Mouse (Mus musculus): ENCODE data around the gene Lrrfip2. TPM values are rescaled to one million over a fixed set of nuclear protein-coding genes. Genes with fewer than 3 reads are reported as not detected.

Gene Lrrfip2
- total RNA-seq, 2 experiments from 2014 or later: 48.8 to 58.4 TPM

DNA sequence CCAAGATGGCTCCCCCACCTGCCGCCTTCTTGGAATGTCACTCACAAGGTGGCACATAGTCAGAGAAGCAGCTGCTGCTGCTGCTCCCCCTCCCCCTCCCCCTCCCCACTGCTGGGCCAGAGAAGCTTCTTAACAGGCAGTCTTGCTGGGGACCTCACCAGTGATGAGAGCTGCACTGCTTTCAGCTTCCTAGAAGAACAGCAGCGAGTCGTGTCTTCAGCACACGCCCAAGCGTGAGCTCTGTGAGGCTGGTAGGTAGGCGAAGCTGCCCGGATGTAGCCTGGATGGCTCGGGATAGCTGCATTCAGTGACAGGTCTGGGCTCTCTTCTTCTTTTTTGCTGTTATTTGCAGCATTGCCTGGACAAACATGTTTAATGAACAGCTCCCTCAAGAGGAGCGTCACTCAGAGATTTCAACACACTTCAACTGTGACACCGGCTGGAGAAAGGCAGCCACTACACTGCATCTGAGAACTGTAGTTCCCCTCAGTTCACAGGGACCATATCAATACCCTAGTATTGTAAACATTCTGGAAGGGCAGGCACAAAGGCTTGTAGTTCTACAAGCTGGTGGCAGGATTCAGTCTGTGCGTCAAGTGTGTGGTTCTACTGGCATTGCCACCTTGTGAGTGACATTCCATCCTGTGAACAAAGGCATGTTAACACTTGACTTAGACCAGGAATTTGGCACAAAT, 38.5 kb downstream of the Lrrfip2 start:
- DNase-seq (ENCODE audit: low spot score in 2 of 2): no peak

DNA sequence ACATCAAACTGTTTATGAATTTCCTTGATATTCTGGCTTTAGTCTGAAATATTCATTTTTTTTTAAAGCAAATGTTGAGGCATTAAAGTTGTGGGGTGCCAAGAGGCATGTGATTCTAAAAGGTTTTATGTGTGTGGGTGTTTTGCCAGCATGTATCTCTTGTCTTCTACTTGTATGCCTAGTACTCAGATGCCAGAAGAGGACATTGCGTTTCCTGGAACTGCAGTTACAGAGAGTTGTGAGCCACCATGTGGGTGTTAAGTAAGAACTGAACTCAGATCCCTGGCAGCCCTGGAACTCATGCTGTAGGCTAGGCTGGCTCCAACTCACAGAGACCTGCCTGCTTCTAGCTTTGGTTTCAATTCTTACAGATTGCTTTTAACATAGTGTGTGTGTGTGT, 42.2 kb downstream of the Lrrfip2 start:
- no peak for DNase-seq (ENCODE audit: low spot score in 2 of 2)

GRCm38 (mm10) chr9:111161213-111161612, 43.8 kb downstream of the Lrrfip2 start:
- DNase-seq (ENCODE audit: low spot score in 2 of 2): no peak

- no peak for DNase-seq (ENCODE audit: low spot score in 2 of 2)
Measured at GRCm38 (mm10) chr9:111166612-111167011, 49.2 kb downstream of the Lrrfip2 start.

- no peak for DNase-seq (ENCODE audit: low spot score in 2 of 2)
Measured at GRCm38 (mm10) chr9:111170430-111170829, 53.0 kb downstream of the Lrrfip2 start.

GRCm38 (mm10) chr9:111174071-111174470, 56.7 kb downstream of the Lrrfip2 start:
- no peak for DNase-seq (ENCODE audit: low spot score in 2 of 2)

- DNase-seq (ENCODE audit: low spot score in 2 of 2): no peak
Measured at GRCm38 (mm10) chr9:111178971-111179370, 61.6 kb downstream of the Lrrfip2 start.

GRCm38 (mm10) chr9:111182176-111182575, 64.8 kb downstream of the Lrrfip2 start:
- no peak for DNase-seq (ENCODE audit: low spot score in 2 of 2)

DNA sequence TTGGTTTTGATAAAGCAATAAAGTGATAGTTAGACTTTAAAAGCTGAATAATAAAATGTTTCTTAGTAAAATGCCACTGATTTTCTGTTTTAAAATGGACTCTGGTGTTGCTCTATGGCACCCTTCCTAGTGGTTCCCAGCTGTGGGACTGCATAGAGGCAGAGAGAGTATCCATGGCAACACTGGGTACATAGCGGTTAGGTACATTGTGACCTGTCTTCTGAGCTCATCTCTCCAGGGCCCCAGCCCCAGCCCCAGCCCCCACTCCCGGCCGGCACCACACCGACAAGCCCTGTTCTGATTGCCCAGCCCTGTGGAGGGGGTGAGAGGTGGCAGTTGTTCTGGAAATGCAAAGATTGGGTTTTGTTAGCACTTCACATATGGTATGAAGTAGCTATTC, 67.5 kb downstream of the Lrrfip2 start:
- DNase-seq (ENCODE audit: low spot score in 2 of 2): no peak

DNA sequence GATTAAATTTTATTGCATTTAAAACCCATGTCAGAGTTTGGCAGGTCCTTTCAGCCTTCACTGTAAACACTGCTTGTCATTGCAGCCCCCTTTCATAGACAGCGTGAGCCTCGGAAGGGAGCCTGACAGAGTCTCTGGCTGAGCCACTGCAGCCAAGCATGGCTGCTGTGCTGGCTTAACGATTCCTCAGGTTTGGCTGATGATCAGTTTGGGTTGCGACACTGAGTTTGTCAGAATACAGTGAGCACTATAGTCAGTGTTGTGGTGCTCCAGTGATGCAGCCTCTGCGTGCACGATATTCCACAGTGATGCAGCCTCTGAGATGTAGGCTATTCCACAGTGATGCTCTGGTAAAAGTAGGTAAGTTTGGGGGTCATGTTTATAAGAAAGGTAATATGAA, 69.5 kb downstream of the Lrrfip2 start:
- DNase-seq (ENCODE audit: low spot score in 2 of 2): no peak

GRCm38 (mm10) chr9:111188731-111189130, 71.3 kb downstream of the Lrrfip2 start:
- DNase-seq (ENCODE audit: low spot score in 2 of 2): no peak

GRCm38 (mm10) chr9:111193211-111193610, 75.8 kb downstream of the Lrrfip2 start:
- DNase-seq (ENCODE audit: low spot score in 2 of 2): no peak

GRCm38 (mm10) chr9:111197116-111197515, 79.7 kb downstream of the Lrrfip2 start:
- DNase-seq (ENCODE audit: low spot score in 2 of 2): no peak

- no peak for DNase-seq (ENCODE audit: low spot score in 2 of 2)
Measured at GRCm38 (mm10) chr9:111197712-111198111, 80.3 kb downstream of the Lrrfip2 start.

- no peak for DNase-seq (ENCODE audit: low spot score in 2 of 2)
Measured at GRCm38 (mm10) chr9:111198332-111198731, 80.9 kb downstream of the Lrrfip2 start.

DNA sequence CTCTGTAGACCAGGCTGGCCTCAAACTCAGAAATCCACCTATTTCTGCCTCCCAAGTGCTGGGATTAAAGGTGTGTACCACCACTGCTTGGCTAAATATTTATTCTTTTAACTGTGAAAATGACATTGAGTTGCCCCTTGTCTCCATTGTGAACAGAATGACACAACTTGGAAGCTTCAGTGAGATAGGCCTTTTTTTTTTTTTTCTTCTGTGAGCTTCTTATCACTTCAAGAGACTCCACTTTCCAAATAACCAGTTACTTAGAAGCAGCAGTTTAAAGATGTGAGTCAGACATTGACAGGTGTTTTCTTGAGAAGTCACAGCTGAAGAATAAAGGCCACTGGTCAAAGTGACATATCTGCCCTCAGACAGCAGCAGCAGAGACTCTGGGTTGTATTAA, 82.8 kb downstream of the Lrrfip2 start:
- DNase-seq (ENCODE audit: low spot score in 2 of 2): no peak

GRCm38 (mm10) chr9:111204601-111205375, 87.4 kb downstream of the Lrrfip2 start:
- no peak for DNase-seq (ENCODE audit: low spot score in 2 of 2)

DNA sequence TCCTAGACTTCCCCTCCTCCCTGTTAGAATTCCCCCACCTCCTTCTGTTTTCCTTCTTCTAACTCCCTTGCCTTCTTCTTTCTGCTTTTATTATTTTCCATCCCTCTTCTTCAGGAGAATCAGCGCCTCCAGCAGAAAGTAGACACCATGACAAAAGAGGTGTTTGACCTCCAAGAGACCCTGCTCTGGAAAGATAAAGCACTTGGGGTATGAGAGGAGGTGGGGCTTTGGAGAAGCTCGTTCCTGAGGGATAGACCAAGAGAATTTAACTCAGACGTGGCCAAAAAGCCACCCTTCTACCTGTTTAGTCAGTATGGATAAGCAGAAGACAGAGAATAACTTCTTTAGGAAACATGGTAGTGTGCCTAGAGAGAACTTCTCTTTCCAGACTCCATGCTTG, 90.3 kb downstream of the Lrrfip2 start:
- DNase-seq (ENCODE audit: low spot score in 2 of 2): no peak

- no peak for DNase-seq (ENCODE audit: low spot score in 2 of 2)
Measured at GRCm38 (mm10) chr9:111208185-111208584, 90.8 kb downstream of the Lrrfip2 start.

DNA sequence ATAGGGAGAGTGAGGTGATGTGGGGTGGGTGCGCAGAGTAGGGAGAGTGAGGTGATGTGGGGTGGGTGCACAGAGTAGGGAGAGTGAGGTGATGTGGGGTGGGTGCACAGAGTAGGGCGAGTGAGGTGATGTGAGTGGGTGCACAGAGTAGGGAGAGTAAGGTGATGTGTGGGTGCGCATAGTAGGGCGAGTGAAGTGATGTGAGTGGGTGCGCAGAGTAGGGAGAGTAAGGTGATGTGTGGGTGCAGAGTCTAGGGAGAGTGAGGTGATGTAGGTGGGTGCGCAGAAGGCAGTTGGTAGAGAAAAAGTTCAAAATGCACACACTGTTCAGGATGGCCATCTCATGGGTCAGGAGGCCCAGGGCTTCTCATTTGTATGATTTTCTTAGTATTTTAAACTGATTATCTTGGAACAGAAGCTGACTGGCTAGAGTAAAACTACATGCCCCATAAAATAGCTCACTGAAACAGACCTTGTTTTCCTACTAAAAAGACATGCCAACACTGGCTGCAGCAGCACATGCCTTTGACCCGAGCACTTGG, 91.8 kb downstream of the Lrrfip2 start:
- DNase-seq (ENCODE audit: low spot score in 2 of 2): no peak

- no peak for DNase-seq (ENCODE audit: low spot score in 2 of 2)
Measured at GRCm38 (mm10) chr9:111210412-111210811, 93.0 kb downstream of the Lrrfip2 start.
